Mouse (Mus musculus): ENCODE data around the gene Poc1a. TPM values are rescaled to one million over a fixed set of nuclear protein-coding genes. Genes with fewer than 3 reads are reported as not detected.

The Poc1a gene
- polyA plus RNA-seq, 1 experiment from 2014 or later: 32.0 TPM

DNA sequence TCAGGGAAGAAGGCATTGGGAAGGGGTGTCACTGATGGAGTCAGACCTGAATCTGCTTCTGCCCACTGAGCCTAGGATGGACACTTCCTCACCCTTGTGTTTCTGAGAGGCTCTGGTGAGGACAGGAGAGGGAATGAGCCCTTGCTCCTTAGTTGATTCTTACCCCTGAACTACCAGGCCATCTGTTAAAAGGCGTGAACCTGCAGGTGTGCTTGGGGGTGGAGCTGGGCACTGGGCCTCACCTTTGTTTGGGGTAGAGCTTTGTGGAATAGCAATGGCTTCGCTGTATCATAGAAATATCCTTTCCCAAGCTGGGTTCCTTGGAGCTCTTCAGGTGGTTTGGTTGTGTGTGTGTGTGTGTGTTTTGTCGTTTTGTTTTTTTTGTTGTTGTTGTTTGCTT is 1.2 kb downstream of the Poc1a start:
- Histone ChIP-seq H3K4me2 (peak overlapping the region; percentile 84), H3K9me3 (no peaks in the 10 kb centered on the region), H3K27me3 (no peaks in the 10 kb centered on the region), H3K36me3 (peaks cover 18% of the 10 kb centered on the region), H3K4me1 (peaks cover 13% of the 10 kb centered on the region), H3K9ac (peak overlapping the region; percentile 66), H3K27ac (no peak overlapping the region), H3K4me3 (peak overlapping the region; percentile 66)
- no peak for ATAC-seq (ENCODE audit: borderline replicate concordance, extremely low read depth, low FRiP score, low TSS enrichment)
- 58% methylated on average over 3 of the region's 3 CpGs for WGBS

DNA sequence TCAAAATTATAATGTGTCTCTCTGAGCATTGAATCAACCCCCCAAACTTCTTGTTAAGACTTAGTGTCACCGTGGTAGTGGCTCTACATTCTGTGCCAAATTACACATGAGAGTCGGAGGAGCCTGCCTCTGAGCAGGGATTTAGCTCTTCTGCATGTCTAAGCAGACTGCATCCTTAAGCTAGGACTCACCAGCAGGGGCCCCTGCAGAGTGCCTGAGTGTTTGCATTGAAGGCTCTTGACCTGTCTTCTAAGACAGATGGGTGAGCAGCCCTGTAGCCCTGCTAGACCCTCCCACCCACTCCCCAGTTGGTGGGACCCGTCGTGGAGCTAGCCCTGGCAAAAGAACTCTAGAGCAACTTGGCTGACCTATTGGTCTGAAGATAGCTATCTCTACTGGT is 6.3 kb downstream of the Poc1a start:
- WGBS: 42% methylated on average over 4 of the region's 4 CpGs
- no peak for ATAC-seq (ENCODE audit: borderline replicate concordance, extremely low read depth, low FRiP score, low TSS enrichment)
- no peak overlapping the region for H3K4me2 ChIP-seq
- H3K4me3 ChIP-seq: no peak overlapping the region
- no peaks in the 10 kb centered on the region for H3K27me3 ChIP-seq
- no peak overlapping the region for H3K27ac ChIP-seq
- peaks cover 10% of the 10 kb centered on the region for H3K4me1 ChIP-seq
- H3K36me3 ChIP-seq: peaks cover 28% of the 10 kb centered on the region
- H3K9ac ChIP-seq: no peak overlapping the region
- no peaks in the 10 kb centered on the region for H3K9me3 ChIP-seq

GRCm38 (mm10) chr9:106288864-106289263 is 8.0 kb downstream of the Poc1a start:
- H3K4me2 ChIP-seq: no peak overlapping the region
- no peak overlapping the region for H3K9ac ChIP-seq
- no peaks in the 10 kb centered on the region for H3K9me3 ChIP-seq
- H3K4me1 ChIP-seq: peaks cover 10% of the 10 kb centered on the region; the same call in 1 of the 2 replicates
- peaks cover 28% of the 10 kb centered on the region for H3K36me3 ChIP-seq
- 24% methylated on average over 3 of the region's 3 CpGs for WGBS
- H3K27me3 ChIP-seq: no peaks in the 10 kb centered on the region
- no peak overlapping the region for H3K27ac ChIP-seq
- no peak overlapping the region for H3K4me3 ChIP-seq
- peak; percentile 55 for ATAC-seq (ENCODE audit: borderline replicate concordance, extremely low read depth, low FRiP score, low TSS enrichment)

- Histone ChIP-seq H3K4me1 (peaks cover 10% of the 10 kb centered on the region; the same call in 1 of the 2 replicates), H3K9me3 (no peaks in the 10 kb centered on the region), H3K27me3 (no peaks in the 10 kb centered on the region), H3K36me3 (peaks cover 24% of the 10 kb centered on the region), H3K4me3 (no peak overlapping the region), H3K9ac (no peak overlapping the region), H3K4me2 (no peak overlapping the region), H3K27ac (peak overlapping the region; percentile 68)
- ATAC-seq (ENCODE audit: borderline replicate concordance, extremely low read depth, low FRiP score, low TSS enrichment): no peak
- WGBS: 83% methylated on average over 8 of the region's 8 CpGs
Observed at GRCm38 (mm10) chr9:106289841-106290240, 9.0 kb downstream of the Poc1a start.

DNA sequence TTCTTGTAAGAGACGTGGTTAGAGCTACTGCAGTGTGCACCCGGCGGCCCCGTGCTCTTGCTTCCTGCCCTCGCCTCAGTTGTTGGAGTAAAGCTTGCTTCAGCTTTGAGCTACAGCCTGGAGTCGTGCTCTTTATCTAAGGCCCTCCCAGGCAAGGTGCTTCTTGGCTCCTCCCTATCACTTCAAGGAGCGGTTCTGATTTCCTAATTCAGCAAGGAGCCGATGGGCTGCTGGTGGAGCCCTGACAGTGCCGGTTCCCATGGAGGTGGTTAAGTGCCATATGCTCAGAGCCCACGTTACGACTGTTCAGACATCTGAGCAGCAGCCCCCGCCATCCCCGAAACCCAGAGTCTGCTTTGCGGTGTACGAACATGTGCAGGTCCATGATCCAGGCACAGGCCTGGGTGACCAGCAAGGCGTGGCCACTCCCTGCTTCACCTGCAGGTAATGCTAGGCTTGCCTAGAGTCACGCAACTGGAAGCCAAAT is 9.8 kb downstream of the Poc1a start:
- WGBS: 68% methylated on average over 17 of the region's 17 CpGs
- no peak overlapping the region for H3K4me2 ChIP-seq
- no peak overlapping the region for H3K9ac ChIP-seq
- peak overlapping the region; percentile 68 for H3K27ac ChIP-seq
- H3K4me3 ChIP-seq: no peak overlapping the region
- peaks cover 19% of the 10 kb centered on the region for H3K36me3 ChIP-seq
- no peaks in the 10 kb centered on the region for H3K27me3 ChIP-seq
- peak; percentile 2; the same call in 1 of the 2 replicates for ATAC-seq (ENCODE audit: borderline replicate concordance, extremely low read depth, low FRiP score, low TSS enrichment)
- H3K4me1 ChIP-seq: peaks cover 10% of the 10 kb centered on the region; the same call in 1 of the 2 replicates
- H3K9me3 ChIP-seq: no peaks in the 10 kb centered on the region

DNA sequence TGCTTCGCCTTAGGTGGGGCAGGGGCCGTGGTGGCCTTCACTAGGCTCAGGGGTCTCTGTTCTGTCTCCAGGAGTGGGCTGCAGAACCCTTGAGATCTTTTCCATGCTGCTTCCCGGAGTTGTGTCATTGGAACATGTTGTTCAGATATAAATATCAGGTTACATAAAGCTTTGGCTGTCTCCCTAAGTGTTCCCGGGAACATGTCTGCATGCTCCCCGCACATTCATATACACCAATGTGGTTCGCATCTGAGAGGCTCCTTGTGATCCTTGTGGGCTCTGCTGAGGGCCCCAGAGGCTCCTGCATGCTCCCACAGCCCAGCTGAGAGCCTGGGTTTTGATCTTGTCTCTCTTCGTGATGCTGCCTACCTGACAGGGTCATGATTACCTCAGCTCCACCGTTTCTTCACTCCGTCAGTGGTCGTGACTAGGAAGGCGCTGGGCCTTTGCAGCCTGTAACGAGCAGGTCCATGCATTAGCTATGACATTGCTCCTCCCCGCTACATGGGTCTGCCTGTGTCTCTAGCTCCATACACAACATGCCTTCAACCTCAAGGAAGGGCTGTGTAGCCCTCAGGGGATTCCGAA is 12.8 kb downstream of the Poc1a start:
- Histone ChIP-seq H3K9me3 (no peaks in the 10 kb centered on the region), H3K27ac (no peak overlapping the region), H3K4me1 (peaks cover 10% of the 10 kb centered on the region; the same call in 1 of the 2 replicates), H3K27me3 (no peaks in the 10 kb centered on the region), H3K9ac (no peak overlapping the region), H3K4me3 (no peak overlapping the region), H3K4me2 (no peak overlapping the region), H3K36me3 (no peaks in the 10 kb centered on the region)
- 83% methylated on average over 14 of the region's 14 CpGs for WGBS
- ATAC-seq (ENCODE audit: borderline replicate concordance, extremely low read depth, low FRiP score, low TSS enrichment): no peak

- 76% methylated on average over 6 of the region's 6 CpGs for WGBS
- Histone ChIP-seq H3K9ac (no peak overlapping the region), H3K4me1 (no peaks in the 10 kb centered on the region), H3K4me2 (no peak overlapping the region), H3K27ac (no peak overlapping the region), H3K36me3 (no peaks in the 10 kb centered on the region; the same call in 1 of the 2 replicates), H3K4me3 (no peak overlapping the region), H3K9me3 (no peaks in the 10 kb centered on the region), H3K27me3 (no peaks in the 10 kb centered on the region)
- no peak for ATAC-seq (ENCODE audit: borderline replicate concordance, extremely low read depth, low FRiP score, low TSS enrichment)
Observed at GRCm38 (mm10) chr9:106296637-106297174, 15.8 kb downstream of the Poc1a start.

GRCm38 (mm10) chr9:106300176-106300803 is 19.4 kb downstream of the Poc1a start:
- Histone ChIP-seq H3K27me3 (no peaks in the 10 kb centered on the region), H3K9me3 (no peaks in the 10 kb centered on the region), H3K27ac (no peak overlapping the region), H3K4me1 (peaks cover 16% of the 10 kb centered on the region), H3K9ac (no peak overlapping the region), H3K4me2 (no peak overlapping the region), H3K36me3 (no peaks in the 10 kb centered on the region; the same call in 1 of the 2 replicates), H3K4me3 (no peak overlapping the region)
- ATAC-seq (ENCODE audit: borderline replicate concordance, extremely low read depth, low FRiP score, low TSS enrichment): no peak
- WGBS: 80% methylated on average over 20 of the region's 20 CpGs

DNA sequence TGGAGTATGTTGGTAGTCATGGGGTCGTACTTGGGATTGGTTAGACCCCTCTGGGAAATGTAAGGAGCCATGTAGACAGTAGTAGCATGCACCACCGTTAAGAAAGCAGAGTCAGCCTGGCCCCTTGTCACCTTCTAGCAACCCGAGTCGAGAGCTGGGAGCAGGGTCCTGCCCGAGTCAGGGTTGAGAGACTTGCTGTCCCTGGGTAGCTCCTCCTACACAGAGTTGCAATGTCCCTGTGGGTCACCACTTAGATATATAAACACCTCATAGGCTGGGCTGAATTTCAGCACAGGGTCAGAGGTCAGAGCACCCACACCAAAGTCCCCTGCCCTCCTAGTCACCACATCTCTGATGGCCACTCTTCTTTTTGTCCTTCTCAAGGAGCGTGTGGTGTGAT is 20.1 kb downstream of the Poc1a start:
- H3K36me3 ChIP-seq: no peaks in the 10 kb centered on the region; the same call in 1 of the 2 replicates
- WGBS: 43% methylated on average over 6 of the region's 6 CpGs
- peaks cover 16% of the 10 kb centered on the region for H3K4me1 ChIP-seq
- ATAC-seq (ENCODE audit: borderline replicate concordance, extremely low read depth, low FRiP score, low TSS enrichment): no peak
- H3K4me2 ChIP-seq: no peak overlapping the region
- H3K4me3 ChIP-seq: no peak overlapping the region
- no peak overlapping the region for H3K9ac ChIP-seq
- H3K9me3 ChIP-seq: no peaks in the 10 kb centered on the region
- H3K27me3 ChIP-seq: no peaks in the 10 kb centered on the region
- no peak overlapping the region for H3K27ac ChIP-seq

GRCm38 (mm10) chr9:106301446-106302080 is 20.7 kb downstream of the Poc1a start:
- Histone ChIP-seq H3K9ac (no peak overlapping the region), H3K4me3 (no peak overlapping the region), H3K27ac (0 out of 2 replicates have a peak overlapping the region, but pooled peaks have one; percentile 41), H3K27me3 (no peaks in the 10 kb centered on the region), H3K9me3 (no peaks in the 10 kb centered on the region), H3K36me3 (no peaks in the 10 kb centered on the region; the same call in 1 of the 2 replicates), H3K4me2 (no peak overlapping the region), H3K4me1 (peaks cover 16% of the 10 kb centered on the region)
- WGBS: 61% methylated on average over 10 of the region's 11 CpGs
- ATAC-seq (ENCODE audit: borderline replicate concordance, extremely low read depth, low FRiP score, low TSS enrichment): no peak

DNA sequence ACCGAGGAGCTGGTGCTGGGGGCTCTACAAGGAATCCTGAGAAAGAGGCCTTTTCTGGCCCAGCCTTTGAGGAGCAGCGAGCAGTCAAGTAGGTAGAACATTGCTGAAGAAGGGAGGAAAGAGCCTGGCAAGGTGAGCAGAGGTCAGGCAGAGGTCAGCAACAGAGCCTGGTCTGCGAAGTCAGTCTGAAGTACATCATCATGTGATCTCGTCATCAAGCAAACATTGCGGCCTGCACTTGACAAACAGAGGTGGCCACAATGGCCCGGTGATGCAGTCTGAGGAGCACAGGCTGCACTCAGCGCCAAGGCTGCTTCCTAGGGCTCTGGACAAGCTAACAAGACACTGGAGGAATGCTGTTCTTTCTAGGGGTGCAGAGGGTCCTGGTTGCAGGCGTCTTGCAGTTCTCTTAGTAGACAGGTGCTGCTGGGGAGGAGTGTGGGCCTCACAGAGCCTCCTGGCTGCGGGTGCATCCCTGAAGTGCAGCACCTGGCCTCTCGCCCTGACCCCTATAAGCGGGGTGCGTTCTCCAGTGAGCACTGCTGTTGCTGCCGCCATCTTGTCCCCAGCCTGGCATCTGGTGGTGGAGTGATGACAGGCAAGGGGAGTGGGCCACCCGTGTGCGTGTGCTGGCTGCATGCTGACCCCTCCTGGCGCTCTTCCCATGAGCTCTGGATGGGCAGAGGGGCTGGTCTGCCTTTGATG is 21.7 kb downstream of the Poc1a start:
- 58% methylated on average over 16 of the region's 16 CpGs for WGBS
- H3K27ac ChIP-seq: peak overlapping the region; percentile 41; the same call in 1 of the 2 replicates
- no peak overlapping the region for H3K4me3 ChIP-seq
- no peaks in the 10 kb centered on the region; the same call in 1 of the 2 replicates for H3K36me3 ChIP-seq
- H3K27me3 ChIP-seq: no peaks in the 10 kb centered on the region
- peaks cover 16% of the 10 kb centered on the region for H3K4me1 ChIP-seq
- no peak for ATAC-seq (ENCODE audit: borderline replicate concordance, extremely low read depth, low FRiP score, low TSS enrichment)
- H3K9me3 ChIP-seq: no peaks in the 10 kb centered on the region
- H3K9ac ChIP-seq: no peak overlapping the region
- H3K4me2 ChIP-seq: no peak overlapping the region

Data from lung, embryonic 15.5 days (tissue).